Mouse (Mus musculus): Measurements from ENCODE around the gene Ryr1.

DNA sequence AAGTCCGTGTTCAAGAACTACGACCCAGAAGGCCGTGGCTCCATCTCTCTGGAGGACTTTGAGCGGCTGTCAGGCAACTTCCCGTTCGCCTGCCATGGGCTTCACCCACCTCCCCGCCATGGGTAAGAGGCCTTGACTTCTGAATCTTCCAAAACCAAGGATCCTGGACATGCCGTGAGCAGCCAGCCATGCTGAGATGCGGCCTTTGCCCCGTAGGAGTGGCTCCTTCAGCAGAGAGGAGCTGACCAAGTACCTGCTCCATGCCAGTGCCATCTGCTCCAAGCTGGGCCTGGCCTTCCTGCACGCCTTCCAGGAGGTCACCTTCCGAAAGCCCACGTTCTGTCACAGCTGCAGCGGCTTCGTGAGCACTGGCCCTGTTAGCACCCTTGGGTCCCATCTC is 23.8 kb upstream of the Ryr1 start:
- no peak for TF ChIP-seq POLR2A (IDR thresholded peaks at IDR 0.05; ENCODE audit: control insufficient read depth, low read depth, low read length)
- no peak for TF ChIP-seq CTCF (IDR thresholded peaks at IDR 0.05; ENCODE audit: control insufficient read depth, insufficient read depth, insufficient replicate concordance, low read depth, low read length)
